ENCODE assay signal across 9 mouse cellular contexts in genomic region chrX:99819936-99820789, GRCm38 (mm10). TPM values are rescaled to one million over a fixed set of nuclear protein-coding genes. Genes with fewer than 3 reads are reported as not detected.
A peak's percentile ranks its signal among the peaks of the same experiment; 100 is the strongest.
DNase-seq lines count a peak whose midpoint lies in the region; ATAC-seq and TF ChIP-seq lines count a peak whose summit lies in the region.
"Had no signal": no experiment of that assay in that cellular context is flagged by ENCODE, and none has a peak within 500 bp of the region (broad histone marks: within the 10 kb centered on the region; RNA-seq: fewer than 3 reads in every experiment).

No protein-coding gene starts in this region.

- no peaks in the 10 kb centered on the region for H3K4me1 ChIP-seq in heart, adult 2 months (ENCODE audit: control insufficient read depth, insufficient read depth, low read length)
- no peaks in the 10 kb centered on the region for H3K4me1 ChIP-seq in brown adipose tissue, adult 24 weeks (ENCODE audit: control insufficient read depth, insufficient read depth, insufficient read length, low read length)
- peaks cover 9% of the 10 kb centered on the region; the same call in 1 of the 2 replicates for H3K4me1 ChIP-seq in forebrain, embryonic 16.5 days (replicated peaks; ENCODE audit: control insufficient read depth, insufficient read depth, low read length)
- no peaks in the 10 kb centered on the region for H3K4me1 ChIP-seq in kidney, postnatal 0 days (replicated peaks; ENCODE audit: insufficient read depth, low read length)
- H3K4me1 ChIP-seq in liver, embryonic 11.5 days (replicated peaks; ENCODE audit: control insufficient read depth, insufficient read depth, low read length): no peaks in the 10 kb centered on the region

- no peak for TF ChIP-seq CTCF in heart, adult 2 months (IDR thresholded peaks at IDR 0.05)
- no peak for TF ChIP-seq CTCF in kidney, postnatal 0 days (IDR thresholded peaks at IDR 0.05; ENCODE audit: low read depth)

- peak overlapping the region; percentile 59 for H3K4me2 ChIP-seq in forebrain, embryonic 16.5 days (ENCODE audit: low read length)
- H3K4me2 ChIP-seq in kidney, postnatal 0 days (ENCODE audit: low read length): peak overlapping the region; percentile 63
- H3K4me2 ChIP-seq in liver, embryonic 11.5 days: peak overlapping the region; percentile 65

- H3K79me2 ChIP-seq in heart, adult 2 months (replicated peaks; ENCODE audit: control insufficient read depth, insufficient read depth, low read length): no peaks in the 10 kb centered on the region

- ATAC-seq in forebrain, embryonic 16.5 days: peak; percentile 86
- ATAC-seq in kidney, postnatal 0 days (replicated peaks; ENCODE audit: low FRiP score, low read depth): peak; percentile 49
- ATAC-seq in liver, embryonic 11.5 days (replicated peaks; ENCODE audit: low FRiP score): no peak
- ATAC-seq in megakaryocyte-erythroid progenitor cell, adult 5-6 weeks (replicated peaks; ENCODE audit: low FRiP score, low TSS enrichment, poor library complexity, severe bottlenecking): no peak

- H3K36me3 ChIP-seq in heart, adult 2 months (ENCODE audit: control insufficient read depth, insufficient read depth, low read length): no peaks in the 10 kb centered on the region
- H3K36me3 ChIP-seq in forebrain, embryonic 16.5 days (ENCODE audit: control insufficient read depth, insufficient read depth): no peaks in the 10 kb centered on the region
- no peaks in the 10 kb centered on the region for H3K36me3 ChIP-seq in kidney, postnatal 0 days (ENCODE audit: insufficient read depth, low read length)
- no peaks in the 10 kb centered on the region for H3K36me3 ChIP-seq in liver, embryonic 11.5 days (ENCODE audit: control insufficient read depth, insufficient read depth, low read length)

- peaks cover 6% of the 10 kb centered on the region; the same call in 1 of the 2 replicates for H3K27me3 ChIP-seq in heart, adult 2 months (ENCODE audit: control insufficient read depth, insufficient read depth, low read length)
- no peaks in the 10 kb centered on the region; the same call in 1 of the 2 replicates for H3K27me3 ChIP-seq in forebrain, embryonic 16.5 days (replicated peaks; ENCODE audit: control insufficient read depth, insufficient read depth, low read length)
- H3K27me3 ChIP-seq in kidney, postnatal 0 days (ENCODE audit: insufficient read depth, low read length): peaks cover 21% of the 10 kb centered on the region
- H3K27me3 ChIP-seq in liver, embryonic 11.5 days (replicated peaks; ENCODE audit: control insufficient read depth, insufficient read depth, low read length): peaks cover 68% of the 10 kb centered on the region

- intact Hi-C loops in heart, adult 2 months (cut with DNase I): no loop called here

- no peaks in the 10 kb centered on the region for H3K9me3 ChIP-seq in forebrain, embryonic 16.5 days (ENCODE audit: control insufficient read depth, low read length)
- no peaks in the 10 kb centered on the region for H3K9me3 ChIP-seq in kidney, postnatal 0 days (replicated peaks; ENCODE audit: low read length)
- H3K9me3 ChIP-seq in liver, embryonic 11.5 days (ENCODE audit: control insufficient read depth, low read length): no peaks in the 10 kb centered on the region

- no peak overlapping the region for H3K27ac ChIP-seq in heart, adult 2 months
- no peak overlapping the region for H3K27ac ChIP-seq in brown adipose tissue, adult 24 weeks (replicated peaks; ENCODE audit: low read depth, low read length)
- peak overlapping the region; percentile 81 for H3K27ac ChIP-seq in forebrain, embryonic 16.5 days (ENCODE audit: low read length)
- H3K27ac ChIP-seq in kidney, postnatal 0 days: no peak overlapping the region
- H3K27ac ChIP-seq in liver, embryonic 11.5 days (ENCODE audit: low read depth, low read length): no peak overlapping the region

- 41% methylated on average over 78 of the region's 105 CpGs for WGBS in heart, adult 2 months
- WGBS in forebrain, embryonic 16.5 days: 21% methylated on average over 78 of the region's 105 CpGs
- WGBS in kidney, postnatal 0 days: 30% methylated on average over 91 of the region's 105 CpGs
- WGBS in liver, embryonic 11.5 days: 19% methylated on average over 63 of the region's 105 CpGs

- 0 out of 2 replicates have a peak overlapping the region, but pooled peaks have one; percentile 18 for H3K4me3 ChIP-seq in heart, adult 2 months
- H3K4me3 ChIP-seq in brown adipose tissue, adult 24 weeks (ENCODE audit: insufficient read depth, low read depth, low read length): peak overlapping the region; percentile 49
- H3K4me3 ChIP-seq in forebrain, embryonic 16.5 days (replicated peaks; ENCODE audit: low read length): peak overlapping the region; percentile 67
- peak overlapping the region; percentile 37 for H3K4me3 ChIP-seq in kidney, postnatal 0 days (replicated peaks; ENCODE audit: low read depth, low read length)
- peak overlapping the region; percentile 45 for H3K4me3 ChIP-seq in liver, embryonic 11.5 days (ENCODE audit: low read depth, low read length)

- no peak for TF ChIP-seq EP300 in heart, adult 2 months (IDR thresholded peaks at IDR 0.05; ENCODE audit: insufficient read depth, low read depth, low read length)

- no peak overlapping the region for H3K9ac ChIP-seq in heart, adult 2 months (ENCODE audit: low read depth, low read length)
- peak overlapping the region; percentile 69 for H3K9ac ChIP-seq in forebrain, embryonic 16.5 days (replicated peaks; ENCODE audit: low read depth, low read length)
- no peak overlapping the region for H3K9ac ChIP-seq in kidney, postnatal 0 days (ENCODE audit: low read depth, low read length)
- H3K9ac ChIP-seq in liver, embryonic 11.5 days (ENCODE audit: low read depth, low read length): no peak overlapping the region

- no peak for DNase-seq in heart, adult 2 months
- DNase-seq in heart, adult 11 months: no peak
- DNase-seq in kidney, postnatal 0 days (ENCODE audit: low spot score): no peak
- DNase-seq in liver, embryonic 11.5 days (ENCODE audit: low spot score): no peak
- DNase-seq in retina, postnatal 1 day: peak; percentile 57

- no peak for TF ChIP-seq POLR2A in heart, adult 2 months (IDR thresholded peaks at IDR 0.05; ENCODE audit: insufficient read depth, low read depth, low read length)

RNA-seq across cellular contexts. Expression of gene Tmem28, which starts 0.7 kb away (rescaled TPM):
- total RNA-seq in heart, adult 2 months (2021): not detected
- polyA plus RNA-seq in heart, adult 2 months (2012; rRNA removed): 0.06 TPM in 1 of 2 replicates, not detected in the other
- polyA plus RNA-seq in brown adipose tissue, adult 24 weeks (2012; ENCODE audit: insufficient read depth, insufficient read length, missing spikeins): 0.75 and 0.79 TPM in 2 replicates
- 1.4 and 2.2 TPM in 2 replicates for polyA plus RNA-seq in forebrain, embryonic 16.5 days (2015; fragmentation: Nextera tagmentation; extraction: Ambion mirVana)
- not detected in 2 replicates for polyA plus RNA-seq in kidney, postnatal 0 days (2015; fragmentation: Nextera tagmentation; extraction: Ambion mirVana)
- polyA plus RNA-seq in liver, embryonic 11.5 days (2014; fragmentation: Nextera tagmentation; extraction: Ambion mirVana): 0.04 TPM in 1 of 2 replicates, not detected in the other
- not detected in 2 replicates for total RNA-seq in megakaryocyte-erythroid progenitor cell, adult 5-6 weeks (2014; fragmentation: Nextera tagmentation)
- total RNA-seq in megakaryocyte-erythroid progenitor cell, adult 5-6 weeks (2017): not detected in 2 replicates
- total RNA-seq: heart, postnatal 14 days had no signal

Comparison
In these comparisons a context has a peak if more than half of its experiments do, and no peak if none do; other contexts are left out.
1. ATAC-seq: peak in forebrain, embryonic 16.5 days (single experiment) and kidney, postnatal 0 days (single experiment); none in liver, embryonic 11.5 days (single experiment) and megakaryocyte-erythroid progenitor cell, adult 5-6 weeks (single experiment).
2. Peak in every context shown above with its lines, with median percentiles within 50 percentile points of each other: H3K4me3 ChIP-seq and H3K4me2 ChIP-seq.